Mouse (Mus musculus): ENCODE data around the gene Atad3a. TPM values are rescaled to one million over a fixed set of nuclear protein-coding genes. Genes with fewer than 3 reads are reported as not detected.

The Atad3a gene
- total and polyA plus RNA-seq, 2 experiments from 2014 or later, result 68.6 to 79.2 TPM

DNA sequence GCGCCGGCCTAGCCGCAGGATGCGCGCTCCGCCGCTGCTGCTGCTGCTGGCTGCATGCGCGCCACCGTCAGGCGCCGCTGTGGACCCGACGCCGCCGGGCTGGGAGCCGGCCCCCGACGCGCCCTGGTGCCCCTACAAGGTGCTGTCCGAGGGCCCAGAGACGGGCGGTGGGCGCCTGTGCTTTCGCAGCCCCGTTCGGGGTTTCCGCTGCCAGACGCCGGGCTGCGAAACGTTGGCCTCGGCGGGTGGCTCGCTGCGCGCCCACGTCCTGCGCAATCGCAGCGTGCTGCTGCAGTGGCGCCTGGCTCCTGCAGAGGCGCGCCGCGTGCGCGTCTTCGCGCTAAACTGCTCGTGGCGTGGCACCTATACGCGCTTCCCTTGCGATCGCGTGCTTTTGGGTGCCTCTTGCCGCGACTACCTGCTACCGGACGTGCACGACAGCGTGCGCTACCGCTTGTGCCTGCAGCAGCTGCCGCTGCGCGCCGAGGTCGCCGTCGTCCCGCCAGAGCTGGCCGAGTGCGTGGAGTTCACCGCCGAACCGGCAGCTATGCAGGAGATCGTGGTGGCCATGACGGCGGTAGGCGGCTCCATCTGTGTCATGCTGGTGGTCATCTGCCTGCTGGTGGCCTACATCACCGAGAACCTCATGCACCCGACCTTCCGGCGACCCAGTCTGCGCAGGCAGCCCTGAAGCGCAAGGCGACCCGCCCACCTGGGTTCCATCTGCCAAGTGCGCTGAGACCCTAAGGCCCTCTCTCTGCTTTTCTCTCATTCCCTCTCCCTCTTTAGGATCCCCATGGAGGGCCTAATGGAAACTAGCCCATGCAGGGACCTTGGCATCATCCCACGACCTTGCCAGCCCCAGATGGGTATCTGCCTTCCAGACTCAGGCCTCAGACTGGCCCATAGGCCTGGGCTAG, 66.2 kb downstream of the Atad3a start:
- WGBS, result 4% methylated on average over 92 of the region's 92 CpGs
- Histone ChIP-seq H3K9ac (peak overlapping the region; percentile 80), H3K36me3 (ENCODE audit: insufficient read depth) (no peaks in the 10 kb centered on the region), H3K27ac (ENCODE audit: low read depth, low read length) (peak overlapping the region; percentile 95), H3K4me2 (ENCODE audit: low read depth) (peak overlapping the region; percentile 89), H3K4me3 (ENCODE audit: low read depth, low read length) (peak overlapping the region; percentile 87), H3K4me1 (ENCODE audit: insufficient read depth) (peaks cover 17% of the 10 kb centered on the region), H3K9me3 (ENCODE audit: low read length) (no peaks in the 10 kb centered on the region), H3K27me3 (ENCODE audit: insufficient read depth, low read length) (no peaks in the 10 kb centered on the region)
- ATAC-seq (peak; percentile 94), DNase-seq (peak; percentile 91)
- peak; percentile 77 for TF ChIP-seq CTCF (IDR thresholded peaks at IDR 0.05; ENCODE audit: low read depth)

DNA sequence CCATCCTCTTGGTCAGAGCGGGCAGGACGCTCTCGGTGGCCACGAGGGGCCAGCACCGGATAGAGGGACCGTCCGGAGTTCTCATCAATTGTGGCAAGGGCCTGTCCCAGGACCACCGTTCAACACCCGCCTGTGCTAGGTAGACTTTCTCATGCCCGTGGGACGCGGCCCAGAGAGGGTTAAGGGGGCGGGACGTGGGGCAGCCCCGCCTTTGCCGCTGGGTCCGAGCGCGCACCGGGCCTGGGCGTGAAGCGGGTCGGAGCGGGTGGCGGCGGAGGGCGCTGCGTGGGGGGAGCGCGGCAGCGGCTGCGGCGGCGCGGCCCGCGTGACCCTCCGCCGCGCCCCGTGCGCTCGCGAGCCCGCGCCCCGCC, 66.8 kb downstream of the Atad3a start, which contains the start of gene Fndc10:
TSS of gene Fndc10 (plus strand) at position 232 of the 371 bp plus-strand sequence.
- Histone ChIP-seq H3K27ac (ENCODE audit: low read depth, low read length) (peak within 1 kb of the TSS; percentile 95), H3K9me3 (ENCODE audit: low read length) (no peaks in the 10 kb centered on the region), H3K36me3 (ENCODE audit: insufficient read depth) (no peaks in the 10 kb centered on the region), H3K4me3 (ENCODE audit: low read depth, low read length) (peak within 1 kb of the TSS; percentile 87), H3K9ac (peak within 1 kb of the TSS; percentile 80), H3K4me2 (ENCODE audit: low read depth) (peak within 1 kb of the TSS; percentile 89), H3K27me3 (ENCODE audit: insufficient read depth, low read length) (no peaks in the 10 kb centered on the region), H3K4me1 (ENCODE audit: insufficient read depth) (peaks cover 17% of the 10 kb centered on the region)
- ATAC-seq (peak; percentile 92), DNase-seq (no peak)
- WGBS, result 4% methylated on average over 41 of the region's 47 CpGs
- peak; percentile 33; the same call in 1 of the 2 replicates for TF ChIP-seq CTCF (IDR thresholded peaks at IDR 0.05; ENCODE audit: low read depth)

- WGBS, result 95% methylated on average over 3 of the region's 3 CpGs
Observed at GRCm38 (mm10) chr4:155692421-155692820, 68.5 kb downstream of the Atad3a start.

More at GRCm38 (mm10) chr4:155692421-155692820, 68.5 kb downstream of the Atad3a start:
- TF ChIP-seq CTCF (IDR thresholded peaks at IDR 0.05; ENCODE audit: low read depth), result no peak
- Histone ChIP-seq H3K27ac (ENCODE audit: low read depth, low read length) (no peak overlapping the region), H3K4me1 (ENCODE audit: insufficient read depth) (peaks cover 17% of the 10 kb centered on the region), H3K4me2 (ENCODE audit: low read depth) (no peak overlapping the region), H3K9me3 (ENCODE audit: low read length) (no peaks in the 10 kb centered on the region), H3K27me3 (ENCODE audit: insufficient read depth, low read length) (no peaks in the 10 kb centered on the region), H3K36me3 (ENCODE audit: insufficient read depth) (no peaks in the 10 kb centered on the region), H3K4me3 (ENCODE audit: low read depth, low read length) (no peak overlapping the region), H3K9ac (no peak overlapping the region)
- no peak for ATAC-seq
- no peak for DNase-seq

Small RNAs within 50 kb of the gene (microRNA-seq; reads per million reads assigned to microRNA genes)
- 0 reads per million in 2 experiments for gene Gm27743

Other genes starting within 250 kb of the Atad3a start
- gene Nadk, start 198.7 kb downstream of the Atad3a start, total RNA-seq (2014; rRNA removed), result 86.0 and 89.7 TPM in 2 replicates
- gene Nadk, start 198.7 kb downstream of the Atad3a start, polyA plus RNA-seq (2015; fragmentation: Nextera tagmentation; extraction: Ambion mirVana), result 66.4 and 66.7 TPM in 2 replicates
- gene Slc35e2, start 159.7 kb downstream of the Atad3a start, total RNA-seq (2014; rRNA removed), result 39.9 and 49.2 TPM in 2 replicates
- 8.6 and 10.5 TPM in 2 replicates for gene Slc35e2, start 159.7 kb downstream of the Atad3a start, polyA plus RNA-seq (2015; fragmentation: Nextera tagmentation; extraction: Ambion mirVana)
- 20.7 and 21.8 TPM in 2 replicates for gene Cdk11b, start 136.2 kb downstream of the Atad3a start, total RNA-seq (2014; rRNA removed)
- 48.7 and 64.7 TPM in 2 replicates for gene Cdk11b, start 136.2 kb downstream of the Atad3a start, polyA plus RNA-seq (2015; fragmentation: Nextera tagmentation; extraction: Ambion mirVana)
- gene Gm10563, start 115.7 kb downstream of the Atad3a start, total RNA-seq (2014; rRNA removed), result not detected in 2 replicates
- gene Gm10563, start 115.7 kb downstream of the Atad3a start, polyA plus RNA-seq (2015; fragmentation: Nextera tagmentation; extraction: Ambion mirVana), result not detected in 2 replicates
- gene Mmp23, start 107.7 kb downstream of the Atad3a start, total RNA-seq (2014; rRNA removed), result 6.0 TPM in 2 replicates
- 2.5 and 2.9 TPM in 2 replicates for gene Mmp23, start 107.7 kb downstream of the Atad3a start, polyA plus RNA-seq (2015; fragmentation: Nextera tagmentation; extraction: Ambion mirVana)
- gene Mib2, start 91.9 kb downstream of the Atad3a start, total RNA-seq (2014; rRNA removed), result 98.0 and 116 TPM in 2 replicates
- gene Mib2, start 91.9 kb downstream of the Atad3a start, polyA plus RNA-seq (2015; fragmentation: Nextera tagmentation; extraction: Ambion mirVana), result 42.9 and 46.5 TPM in 2 replicates
- 31.9 and 33.5 TPM in 2 replicates for gene Fndc10, start 66.8 kb downstream of the Atad3a start, total RNA-seq (2014; rRNA removed)
- 20.4 and 24.6 TPM in 2 replicates for gene Fndc10, start 66.8 kb downstream of the Atad3a start, polyA plus RNA-seq (2015; fragmentation: Nextera tagmentation; extraction: Ambion mirVana)
- 103 and 121 TPM in 2 replicates for gene Ssu72, start 56.3 kb downstream of the Atad3a start, total RNA-seq (2014; rRNA removed)
- 164 and 176 TPM in 2 replicates for gene Ssu72, start 56.3 kb downstream of the Atad3a start, polyA plus RNA-seq (2015; fragmentation: Nextera tagmentation; extraction: Ambion mirVana)
- gene Tmem240, start 26.3 kb downstream of the Atad3a start, total RNA-seq (2014; rRNA removed), result 43.4 and 55.2 TPM in 2 replicates
- gene Tmem240, start 26.3 kb downstream of the Atad3a start, polyA plus RNA-seq (2015; fragmentation: Nextera tagmentation; extraction: Ambion mirVana), result 19.1 and 23.8 TPM in 2 replicates
- gene Vwa1, start 13.6 kb upstream of the Atad3a start, total RNA-seq (2014; rRNA removed), result 27.9 and 29.6 TPM in 2 replicates
- gene Vwa1, start 13.6 kb upstream of the Atad3a start, polyA plus RNA-seq (2015; fragmentation: Nextera tagmentation; extraction: Ambion mirVana), result 22.9 and 24.8 TPM in 2 replicates
- 0.14 and 0.38 TPM in 2 replicates for gene Tmem88b, start 24.8 kb upstream of the Atad3a start, total RNA-seq (2014; rRNA removed)
- 0.24 and 0.38 TPM in 2 replicates for gene Tmem88b, start 24.8 kb upstream of the Atad3a start, polyA plus RNA-seq (2015; fragmentation: Nextera tagmentation; extraction: Ambion mirVana)
- gene Ankrd65, start 29.3 kb upstream of the Atad3a start, total RNA-seq (2014; rRNA removed), result not detected in 2 replicates
- not detected in 2 replicates for gene Ankrd65, start 29.3 kb upstream of the Atad3a start, polyA plus RNA-seq (2015; fragmentation: Nextera tagmentation; extraction: Ambion mirVana)
- gene Mrpl20, start 41.8 kb upstream of the Atad3a start, total RNA-seq (2014; rRNA removed), result 134 and 220 TPM in 2 replicates
- 304 and 396 TPM in 2 replicates for gene Mrpl20, start 41.8 kb upstream of the Atad3a start, polyA plus RNA-seq (2015; fragmentation: Nextera tagmentation; extraction: Ambion mirVana)
- gene Ccnl2, start 51.4 kb upstream of the Atad3a start, total RNA-seq (2014; rRNA removed), result 112 and 113 TPM in 2 replicates
- gene Ccnl2, start 51.4 kb upstream of the Atad3a start, polyA plus RNA-seq (2015; fragmentation: Nextera tagmentation; extraction: Ambion mirVana), result 48.3 and 68.3 TPM in 2 replicates
- gene Aurkaip1, start 70.2 kb upstream of the Atad3a start, total RNA-seq (2014; rRNA removed), result 90.9 and 93.0 TPM in 2 replicates
- 148 and 183 TPM in 2 replicates for gene Aurkaip1, start 70.2 kb upstream of the Atad3a start, polyA plus RNA-seq (2015; fragmentation: Nextera tagmentation; extraction: Ambion mirVana)
- 19.5 and 35.9 TPM in 2 replicates for gene Mxra8, start 78.6 kb upstream of the Atad3a start, total RNA-seq (2014; rRNA removed)
- 25.0 and 30.5 TPM in 2 replicates for gene Mxra8, start 78.6 kb upstream of the Atad3a start, polyA plus RNA-seq (2015; fragmentation: Nextera tagmentation; extraction: Ambion mirVana)
- 118 and 120 TPM in 2 replicates for gene Dvl1, start 86.3 kb upstream of the Atad3a start, total RNA-seq (2014; rRNA removed)
- 15.1 and 16.3 TPM in 2 replicates for gene Dvl1, start 86.3 kb upstream of the Atad3a start, polyA plus RNA-seq (2015; fragmentation: Nextera tagmentation; extraction: Ambion mirVana)
- 0.54 and 0.67 TPM in 2 replicates for gene Tas1r3, start 102.3 kb upstream of the Atad3a start, total RNA-seq (2014; rRNA removed)
- 0.14 and 0.22 TPM in 2 replicates for gene Tas1r3, start 102.3 kb upstream of the Atad3a start, polyA plus RNA-seq (2015; fragmentation: Nextera tagmentation; extraction: Ambion mirVana)
- 12.7 and 19.8 TPM in 2 replicates for gene Cptp, start 108.3 kb upstream of the Atad3a start, total RNA-seq (2014; rRNA removed)
- 18.7 and 22.8 TPM in 2 replicates for gene Cptp, start 108.3 kb upstream of the Atad3a start, polyA plus RNA-seq (2015; fragmentation: Nextera tagmentation; extraction: Ambion mirVana)
- 47.7 and 63.8 TPM in 2 replicates for gene Ints11, start 108.5 kb upstream of the Atad3a start, total RNA-seq (2014; rRNA removed)
- 58.8 and 59.8 TPM in 2 replicates for gene Ints11, start 108.5 kb upstream of the Atad3a start, polyA plus RNA-seq (2015; fragmentation: Nextera tagmentation; extraction: Ambion mirVana)
- gene Pusl1, start 130.7 kb upstream of the Atad3a start, total RNA-seq (2014; rRNA removed), result 65.4 and 69.5 TPM in 2 replicates
- gene Pusl1, start 130.7 kb upstream of the Atad3a start, polyA plus RNA-seq (2015; fragmentation: Nextera tagmentation; extraction: Ambion mirVana), result 56.5 and 59.0 TPM in 2 replicates
- 116 and 147 TPM in 2 replicates for gene Acap3, start 130.7 kb upstream of the Atad3a start, total RNA-seq (2014; rRNA removed)
- 84.2 and 95.3 TPM in 2 replicates for gene Acap3, start 130.7 kb upstream of the Atad3a start, polyA plus RNA-seq (2015; fragmentation: Nextera tagmentation; extraction: Ambion mirVana)
- gene Ube2j2, start 182.7 kb upstream of the Atad3a start, total RNA-seq (2014; rRNA removed), result 80.3 and 84.7 TPM in 2 replicates
- gene Ube2j2, start 182.7 kb upstream of the Atad3a start, polyA plus RNA-seq (2015; fragmentation: Nextera tagmentation; extraction: Ambion mirVana), result 138 and 163 TPM in 2 replicates
- 12.8 and 13.9 TPM in 2 replicates for gene C1qtnf12, start 201.2 kb upstream of the Atad3a start, total RNA-seq (2014; rRNA removed)
- gene C1qtnf12, start 201.2 kb upstream of the Atad3a start, polyA plus RNA-seq (2015; fragmentation: Nextera tagmentation; extraction: Ambion mirVana), result 10.3 and 11.1 TPM in 2 replicates
- gene B3galt6, start 231.6 kb upstream of the Atad3a start, total RNA-seq (2014; rRNA removed), result 39.5 and 43.9 TPM in 2 replicates
- gene B3galt6, start 231.6 kb upstream of the Atad3a start, polyA plus RNA-seq (2015; fragmentation: Nextera tagmentation; extraction: Ambion mirVana), result 19.4 and 28.6 TPM in 2 replicates
- gene Sdf4, start 231.8 kb upstream of the Atad3a start, total RNA-seq (2014; rRNA removed), result 123 and 126 TPM in 2 replicates
- 115 and 117 TPM in 2 replicates for gene Sdf4, start 231.8 kb upstream of the Atad3a start, polyA plus RNA-seq (2015; fragmentation: Nextera tagmentation; extraction: Ambion mirVana)

Data from forebrain, postnatal 0 days (tissue).